Mouse (Mus musculus): Measurements from ENCODE around the gene Eif3g. TPM values are rescaled to one million over a fixed set of nuclear protein-coding genes. Genes with fewer than 3 reads are reported as not detected.
A peak's percentile ranks its signal among the peaks of the same experiment; 100 is the strongest.

The Eif3g gene
- total RNA-seq, 1 experiment from 2014 or later: 87.5 TPM

DNA sequence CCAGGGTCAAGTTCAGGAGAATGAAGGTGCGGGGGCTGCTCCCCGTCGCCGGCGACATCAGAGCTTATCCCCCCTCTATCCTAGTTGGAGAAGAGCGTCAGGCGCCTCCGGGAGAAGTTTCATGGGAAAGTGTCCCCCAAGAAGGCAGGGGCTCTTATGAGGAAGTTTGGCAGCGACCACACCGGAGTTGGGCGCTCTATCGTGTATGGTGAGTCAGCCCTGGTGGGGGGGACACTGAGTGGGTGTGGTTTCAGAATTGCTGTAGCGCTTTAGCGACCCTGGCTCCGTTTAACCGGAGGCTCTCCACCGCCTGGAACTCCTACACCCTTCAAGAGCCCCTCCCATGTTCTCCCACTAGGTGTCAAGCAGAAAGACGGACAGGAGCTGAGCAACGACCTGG lies 29.2 kb downstream of the Eif3g start:
- no peak; the same call in 1 of the 2 replicates for ATAC-seq (replicated peaks; ENCODE audit: insufficient number of reproducible peaks, low FRiP score, low TSS enrichment, poor library complexity, severe bottlenecking)

DNA sequence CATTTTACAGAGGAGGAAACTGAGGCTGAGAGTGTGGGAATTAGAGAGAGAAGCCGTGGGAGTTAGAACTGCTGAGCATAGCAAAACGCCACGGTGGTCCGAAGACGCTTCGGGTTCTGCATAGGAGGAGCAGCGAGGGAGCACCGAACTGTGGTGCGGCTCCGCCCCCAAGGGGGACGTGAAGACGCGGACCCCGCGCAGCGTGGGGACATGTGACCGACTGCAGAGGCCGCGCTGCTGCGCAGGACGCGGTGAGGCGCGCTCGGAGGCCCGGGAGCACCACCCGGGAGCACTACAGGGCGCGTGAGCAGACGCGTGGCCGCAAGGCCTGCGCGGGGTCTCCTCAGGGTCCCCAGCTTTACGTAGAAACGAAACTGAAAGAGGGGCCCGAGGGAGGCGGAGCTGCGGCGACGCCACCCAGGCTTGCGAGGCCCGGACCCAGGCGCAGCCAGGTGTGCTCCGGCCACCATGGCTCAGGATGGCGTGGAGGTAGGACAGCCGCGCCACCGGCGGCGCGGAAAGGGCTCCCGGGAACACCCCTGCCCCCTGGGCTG lies 29.9 kb downstream of the Eif3g start, which contains the start of gene A230050P20Rik:
A230050P20Rik (plus strand) TSS at position 195 of the 554 bp plus-strand sequence.
- ATAC-seq (replicated peaks; ENCODE audit: insufficient number of reproducible peaks, low FRiP score, low TSS enrichment, poor library complexity, severe bottlenecking): no peak

DNA sequence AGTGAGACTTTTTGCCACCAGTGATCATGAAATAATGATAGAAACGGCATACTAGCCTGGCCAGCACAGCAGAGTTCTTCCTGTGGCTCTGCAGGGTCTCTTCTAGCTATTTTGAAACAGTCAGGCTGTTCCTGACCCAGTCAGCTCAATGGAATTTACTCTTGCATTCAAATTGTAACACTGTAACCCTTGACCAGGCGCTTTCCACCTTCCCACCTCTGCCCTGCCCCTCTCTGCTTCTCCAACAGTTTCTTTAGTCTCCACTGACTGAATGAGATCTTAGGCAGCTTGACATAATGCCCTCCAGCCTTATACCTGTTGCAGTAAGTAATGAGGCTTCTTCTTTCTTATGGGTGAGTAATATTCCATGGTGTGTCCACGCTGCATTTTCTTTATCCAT lies 31.5 kb downstream of the Eif3g start:
- ATAC-seq (replicated peaks; ENCODE audit: insufficient number of reproducible peaks, low FRiP score, low TSS enrichment, poor library complexity, severe bottlenecking): no peak

DNA sequence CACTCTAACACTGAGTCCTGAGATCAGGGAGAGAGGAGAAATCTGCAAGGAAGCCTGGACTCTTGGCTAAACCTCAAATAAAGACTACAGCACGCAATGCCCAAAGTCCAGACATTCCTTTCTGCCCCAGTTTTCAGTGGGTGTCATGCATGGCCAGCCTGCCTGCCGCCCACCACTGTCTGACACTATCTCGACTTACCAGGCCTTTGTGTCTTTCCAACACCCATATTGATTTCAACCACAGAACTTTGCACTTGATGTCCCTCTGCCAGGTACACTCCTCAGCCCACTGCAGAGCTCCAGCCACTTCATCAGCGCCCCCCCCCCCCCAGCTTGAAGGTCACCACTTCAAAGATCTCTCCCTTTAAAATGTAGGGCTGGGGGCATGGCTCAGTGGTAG lies 36.2 kb downstream of the Eif3g start:
- ATAC-seq (replicated peaks; ENCODE audit: insufficient number of reproducible peaks, low FRiP score, low TSS enrichment, poor library complexity, severe bottlenecking): no peak

DNA sequence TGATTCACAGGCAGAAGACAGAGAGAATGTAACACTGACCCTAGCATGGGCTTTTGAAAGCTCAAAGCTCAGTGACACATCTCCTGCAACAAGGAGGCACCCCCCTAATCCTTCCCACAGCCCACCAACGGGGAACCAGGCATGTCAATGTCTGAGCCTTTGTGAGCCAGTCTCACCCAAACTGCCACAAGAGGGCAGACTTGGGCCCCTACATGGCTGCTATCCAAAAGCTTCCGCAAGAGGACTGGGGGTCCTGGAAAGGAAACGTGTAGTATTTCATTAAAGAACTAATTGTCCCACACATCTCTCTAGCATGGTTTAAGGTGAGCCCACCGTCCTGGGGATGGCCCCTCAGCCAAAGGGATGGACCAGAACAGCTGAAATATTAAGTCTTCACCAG lies 36.6 kb downstream of the Eif3g start:
- no peak for ATAC-seq (replicated peaks; ENCODE audit: insufficient number of reproducible peaks, low FRiP score, low TSS enrichment, poor library complexity, severe bottlenecking)

DNA sequence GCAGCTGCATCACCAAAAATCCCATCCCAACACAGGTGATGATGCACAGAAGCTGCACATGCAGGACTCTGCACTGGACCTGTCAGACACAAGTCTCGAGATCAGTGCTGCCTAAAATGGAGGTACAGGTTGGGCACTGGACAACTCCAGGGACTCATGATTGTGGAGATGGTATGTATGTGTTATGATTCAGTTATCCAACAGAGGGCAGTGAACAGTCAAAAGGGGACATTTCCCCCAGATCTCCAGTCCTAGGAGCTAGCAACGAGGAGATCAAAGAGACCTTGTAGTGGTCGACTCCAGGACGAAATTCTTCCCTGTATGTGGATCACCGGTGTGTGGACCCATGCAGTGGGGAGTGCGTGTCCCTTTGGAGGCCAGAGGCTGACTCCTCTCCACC lies 38.5 kb downstream of the Eif3g start:
- ATAC-seq (replicated peaks; ENCODE audit: insufficient number of reproducible peaks, low FRiP score, low TSS enrichment, poor library complexity, severe bottlenecking): no peak

DNA sequence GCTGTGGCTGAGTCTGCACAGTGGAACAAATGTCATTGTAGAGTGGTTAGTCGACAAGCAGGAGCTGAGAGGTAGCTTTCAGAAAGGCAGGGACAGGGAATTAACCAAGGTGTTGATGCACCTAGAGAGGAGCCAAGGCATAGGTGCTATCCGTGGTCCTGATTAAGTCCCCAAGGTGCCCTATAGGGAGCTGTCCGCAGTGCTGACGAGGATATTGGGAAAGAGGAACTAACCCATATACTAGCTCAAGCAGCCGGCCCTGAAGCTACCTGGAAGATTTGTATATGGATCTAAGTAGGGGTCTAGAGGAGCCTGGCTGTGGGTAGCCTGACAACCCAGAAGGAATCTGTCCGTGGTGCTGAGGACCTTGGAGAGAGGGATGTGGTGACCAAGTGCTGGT lies 41.3 kb downstream of the Eif3g start:
- peak; percentile 80 for ATAC-seq (replicated peaks; ENCODE audit: insufficient number of reproducible peaks, low FRiP score, low TSS enrichment, poor library complexity, severe bottlenecking)

- ATAC-seq (replicated peaks; ENCODE audit: insufficient number of reproducible peaks, low FRiP score, low TSS enrichment, poor library complexity, severe bottlenecking): no peak
These were observed 48.2 kb downstream of the Eif3g start for GRCm38 (mm10) chr9:20850179-20850578.

Other genes starting within 250 kb of the Eif3g start
- gene Pin1, start 246.5 kb downstream of the Eif3g start, total RNA-seq (2017): 7.1 to 11.7 TPM (median 8.4 TPM) in 3 replicates
- gene Olfm2, start 152.3 kb downstream of the Eif3g start, total RNA-seq (2017): not detected in 3 replicates
- gene Col5a3, start 83.6 kb downstream of the Eif3g start, total RNA-seq (2017): 0.11 TPM in 1 of 3 replicates, not detected in the others
- gene Rdh8, start 80.1 kb downstream of the Eif3g start, total RNA-seq (2017): not detected in 3 replicates
- 5.2 to 12.0 TPM (median 11.8 TPM) in 3 replicates for gene A230050P20Rik, start 30.0 kb downstream of the Eif3g start, total RNA-seq (2017)
- gene Angptl6, start 18.9 kb downstream of the Eif3g start, total RNA-seq (2017): 0.49 to 0.57 TPM in 2 of 3 replicates, not detected in the other
- 24.4 to 44.1 TPM (median 26.9 TPM) in 3 replicates for gene Ppan, start 10.4 kb downstream of the Eif3g start, total RNA-seq (2017)
- gene Dnmt1, start 61.3 kb upstream of the Eif3g start, total RNA-seq (2017): 44.6 to 108 TPM (median 56.9 TPM) in 3 replicates
- 1.6 to 4.4 TPM (median 3.5 TPM) in 3 replicates for gene S1pr2, start 78.2 kb upstream of the Eif3g start, total RNA-seq (2017)
- 21.9 to 41.1 TPM (median 25.6 TPM) in 3 replicates for gene Mrpl4, start 104.1 kb upstream of the Eif3g start, total RNA-seq (2017)
- 55.1 to 94.2 TPM (median 67.6 TPM) in 3 replicates for gene Icam1, start 117.4 kb upstream of the Eif3g start, total RNA-seq (2017)
- 1.6 to 3.0 TPM in 2 of 3 replicates, not detected in the other for gene Icam4, start 130.8 kb upstream of the Eif3g start, total RNA-seq (2017)
- gene Icam5, start 133.4 kb upstream of the Eif3g start, total RNA-seq (2017): not detected in 3 replicates
- 0.49 TPM in 1 of 3 replicates, not detected in the others for gene Zglp1, start 168.5 kb upstream of the Eif3g start, total RNA-seq (2017)
- gene Gm49373, start 174.5 kb upstream of the Eif3g start, total RNA-seq (2017): not detected in 3 replicates
- 23.7 to 31.1 TPM (median 24.5 TPM) in 3 replicates for gene Fdx1l, start 175.0 kb upstream of the Eif3g start, total RNA-seq (2017)
- 2.3 to 5.6 TPM in 2 of 3 replicates, not detected in the other for gene Gm38431, start 193.4 kb upstream of the Eif3g start, total RNA-seq (2017)
- gene Raver1, start 193.4 kb upstream of the Eif3g start, total RNA-seq (2017): 8.1 to 18.1 TPM (median 12.9 TPM) in 3 replicates
- 38.4 to 87.0 TPM (median 42.5 TPM) in 3 replicates for gene Tyk2, start 232.6 kb upstream of the Eif3g start, total RNA-seq (2017)